Mouse (Mus musculus) large intestine, adult 2 months (tissue): ENCODE measurements around the gene Zfp180. TPM values are rescaled to one million over a fixed set of nuclear protein-coding genes. Genes with fewer than 3 reads are reported as not detected.

Source experiments
- polyA plus RNA-seq: library from polyadenylated mRNA; depleted of rRNA; stranded (reverse); fragments of >200 nt; gene quantifications from 2 replicates; pipeline ENCODE4 v1.2.3, GENCODE M21; 2012; rRNA removed

Zfp180 gene
- polyA plus RNA-seq, 1 experiment, result 8.6 TPM

Other genes with a start within 250 kb of the Zfp180 start
- gene Vmn1r176, start 244.6 kb upstream of the Zfp180 start, polyA plus RNA-seq, result not detected in 2 replicates
- gene Vmn1r177, start 215.5 kb upstream of the Zfp180 start, polyA plus RNA-seq, result not detected in 2 replicates
- not detected in 2 replicates for gene Vmn1r178, start 189.9 kb upstream of the Zfp180 start, polyA plus RNA-seq
- gene Vmn1r179, start 154.9 kb upstream of the Zfp180 start, polyA plus RNA-seq, result not detected in 2 replicates
- not detected in 2 replicates for gene Vmn1r180, start 131.3 kb upstream of the Zfp180 start, polyA plus RNA-seq
- gene Vmn1r181, start 107.3 kb upstream of the Zfp180 start, polyA plus RNA-seq, result not detected in 2 replicates
- gene V1rd19, start 80.2 kb upstream of the Zfp180 start, polyA plus RNA-seq, result not detected in 2 replicates
- not detected in 2 replicates for gene Vmn1r183, start 28.7 kb upstream of the Zfp180 start, polyA plus RNA-seq
- 0.82 and 1.5 TPM in 2 replicates for gene Zfp112, start 30.4 kb downstream of the Zfp180 start, polyA plus RNA-seq
- 4.1 and 6.3 TPM in 2 replicates for gene Zfp235, start 52.2 kb downstream of the Zfp180 start, polyA plus RNA-seq
- 0.33 TPM in 1 of 2 replicates, not detected in the other for gene Zfp114, start 93.1 kb downstream of the Zfp180 start, polyA plus RNA-seq
- gene Zfp111, start 129.5 kb downstream of the Zfp180 start, polyA plus RNA-seq, result 1.2 and 2.1 TPM in 2 replicates
- 0.78 and 1.2 TPM in 2 replicates for gene Zfp109, start 155.6 kb downstream of the Zfp180 start, polyA plus RNA-seq
- 0.27 and 0.71 TPM in 2 replicates for gene Zfp108, start 172.9 kb downstream of the Zfp180 start, polyA plus RNA-seq
- 1.0 and 1.3 TPM in 2 replicates for gene Zfp93, start 188.5 kb downstream of the Zfp180 start, polyA plus RNA-seq
- 3.8 and 4.1 TPM in 2 replicates for gene Zfp61, start 219.3 kb downstream of the Zfp180 start, polyA plus RNA-seq
- gene Zfp94, start 234.7 kb downstream of the Zfp180 start, polyA plus RNA-seq, result 2.1 and 3.1 TPM in 2 replicates